Mouse (Mus musculus) right cerebral cortex, postnatal 36 days (tissue): ENCODE measurements at regions not wholly inside any gene's neighbourhood (a gene's known extent, or its start where the extent isn't known, plus 50 kb on each side); places are given as distances from the start of the nearest gene placed in this dataset.
A peak's percentile ranks its signal among the peaks of the same experiment; 100 is the strongest.

Source experiments
- DNase-seq, 2 experiments: peaks; one replicate each; pipeline ENCODE4 v3.0.0; 2022; ENCODE audit warnings: low spot score in 2 of 2, mixed read lengths in 1 of 2

DNA sequence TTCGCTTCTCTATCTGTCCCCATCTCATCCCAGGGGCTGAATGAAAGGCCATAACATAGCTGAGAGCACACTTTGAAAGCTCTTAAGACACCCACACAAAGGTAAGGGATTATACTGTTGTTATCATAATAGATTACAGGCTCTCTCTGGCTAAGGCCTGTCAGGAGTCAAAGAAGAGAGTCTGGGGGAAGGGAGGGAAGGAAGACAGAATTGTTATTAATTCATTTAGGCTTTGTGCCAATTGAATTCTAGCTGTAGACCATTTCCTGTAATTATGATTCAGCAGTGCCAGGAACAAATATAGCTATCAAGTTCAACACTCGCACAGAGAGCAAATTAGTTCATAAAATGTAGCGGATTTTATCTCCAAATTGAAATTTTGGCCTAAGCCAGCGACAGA, 369.3 kb upstream of the Gm10306 start:
- DNase-seq = no peak

GRCm38 (mm10) chr4:94188354-94188753, 368.0 kb upstream of the Gm10306 start:
- no peak for DNase-seq

GRCm38 (mm10) chr4:94188888-94189287, 367.5 kb upstream of the Gm10306 start:
- no peak for DNase-seq

DNA sequence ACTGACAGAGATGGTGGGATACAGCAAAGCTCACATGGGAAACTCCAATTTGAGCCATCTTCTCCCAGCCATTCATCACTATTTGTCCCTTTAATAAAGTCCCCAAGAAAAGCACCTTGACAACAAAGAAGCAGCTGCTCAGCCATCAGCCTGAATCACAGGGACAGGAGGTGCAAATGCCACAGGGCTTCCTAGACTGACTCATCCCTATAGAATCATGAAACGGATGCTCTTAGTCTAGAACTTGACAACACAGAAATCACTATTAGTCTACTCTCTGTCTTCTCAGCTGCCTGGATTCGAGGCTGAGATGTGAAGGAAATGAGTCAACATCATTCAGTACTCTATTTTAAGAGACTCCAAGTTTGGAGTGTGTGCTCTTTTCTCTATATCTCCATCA, 365.4 kb upstream of the Gm10306 start:
- DNase-seq = peak in 1 of 2 experiments; percentile 2

GRCm38 (mm10) chr4:94216265-94216664, 340.1 kb upstream of the Gm10306 start:
- no peak for DNase-seq

DNA sequence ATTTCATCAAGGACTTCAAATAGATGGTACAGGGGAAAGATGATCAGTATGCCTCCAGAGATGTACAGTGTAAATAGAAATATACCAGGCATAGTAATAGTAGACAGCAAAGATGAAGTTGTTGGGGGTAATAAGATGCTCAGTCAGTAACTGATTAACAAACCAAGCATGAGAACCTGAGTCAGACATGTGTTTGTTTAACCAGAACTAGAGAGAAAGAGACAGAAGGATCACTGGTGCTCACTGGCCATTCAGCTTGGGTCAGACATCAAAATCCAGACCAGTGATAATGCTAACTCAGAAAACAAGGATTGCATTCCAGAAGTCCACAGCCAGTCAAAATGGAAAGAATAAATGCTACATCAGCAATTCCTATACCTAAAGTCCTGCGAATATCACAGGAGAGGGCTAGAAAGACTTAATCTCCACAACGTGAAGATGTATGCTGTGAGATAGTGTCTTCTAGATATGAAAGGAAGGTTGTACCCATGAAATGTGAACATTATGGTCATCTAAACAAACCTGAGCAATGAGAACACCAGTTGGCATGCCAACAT, 320.6 kb upstream of the Gm10306 start:
- DNase-seq = no peak

DNA sequence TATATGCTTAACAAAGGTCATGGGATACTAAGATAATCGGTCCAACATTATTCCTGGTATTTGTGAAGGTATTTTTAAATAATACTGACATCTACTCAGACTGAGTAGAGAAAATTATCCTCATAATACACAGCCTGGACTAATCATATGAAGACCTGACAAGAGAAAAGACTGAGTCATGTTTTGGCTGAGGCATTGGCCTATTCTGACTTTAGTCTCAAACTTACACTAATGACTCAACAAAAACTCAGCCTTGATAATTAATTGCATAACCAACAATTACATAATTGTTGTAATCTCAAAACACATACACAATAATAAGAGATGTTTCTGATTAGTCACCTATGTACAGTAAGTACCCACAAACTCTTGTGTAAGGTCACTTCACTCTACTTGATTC, 300.3 kb upstream of the Gm10306 start:
- no peak for DNase-seq

DNA sequence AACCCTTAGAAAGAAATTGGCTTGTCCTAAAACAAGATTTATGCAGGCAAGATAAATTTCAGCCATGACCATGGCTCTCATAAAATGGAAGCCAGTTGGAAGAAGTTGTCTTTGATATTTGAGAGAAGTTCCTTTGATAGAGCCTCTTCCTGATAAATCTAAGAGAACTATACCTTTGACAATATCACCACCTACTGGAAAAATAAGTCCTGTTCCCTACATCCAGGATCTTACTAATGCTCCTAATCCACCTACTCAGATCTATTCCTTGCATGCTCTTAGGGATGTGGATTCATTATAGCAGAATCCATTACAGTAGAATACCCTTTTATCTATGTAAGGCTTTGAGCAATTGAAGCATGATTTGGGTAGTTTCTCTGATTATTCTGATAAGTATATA, 295.2 kb upstream of the Gm10306 start:
- DNase-seq = no peak

GRCm38 (mm10) chr4:94281732-94282131, 274.6 kb upstream of the Gm10306 start:
- DNase-seq = no peak

DNA sequence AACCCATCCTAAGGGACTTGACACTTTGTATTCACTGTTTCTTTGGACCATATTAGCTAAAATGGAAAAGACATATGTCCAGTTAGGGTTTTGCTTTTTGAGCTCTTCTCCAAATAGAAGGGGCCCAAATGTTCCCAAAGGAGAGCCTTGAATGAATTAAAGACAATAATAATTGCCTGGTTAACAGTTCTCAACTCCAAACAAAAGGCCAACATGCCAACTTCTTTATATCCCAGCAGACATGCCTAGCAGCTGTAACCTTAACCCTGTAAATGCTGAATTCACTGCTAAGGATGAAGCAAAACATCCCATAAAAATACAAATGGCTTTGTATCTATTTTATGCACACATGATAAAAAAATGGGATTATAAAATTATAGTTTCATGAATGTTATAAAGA, 264.2 kb upstream of the Gm10306 start:
- no peak for DNase-seq

GRCm38 (mm10) chr4:94317298-94317697, 239.0 kb upstream of the Gm10306 start:
- peak in 1 of 2 experiments; percentile 2 for DNase-seq

DNA sequence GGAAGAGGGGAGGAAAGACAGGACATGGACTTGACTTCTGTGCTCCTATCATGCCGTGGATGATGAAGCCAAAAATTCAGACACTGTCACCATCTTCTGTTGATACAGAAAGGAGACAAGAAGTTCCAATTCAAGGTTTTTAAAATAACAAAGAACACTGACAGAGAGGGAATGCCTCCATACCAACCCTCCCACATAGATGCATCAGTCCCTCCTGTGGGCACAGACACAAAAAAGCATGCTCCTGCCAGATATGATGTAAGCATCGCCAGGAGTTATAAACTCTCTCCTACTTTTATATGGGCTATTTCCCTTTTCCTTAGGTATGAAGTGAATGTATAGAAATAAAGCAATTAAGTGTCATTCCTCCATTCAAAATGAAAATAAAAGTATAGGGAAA, 229.6 kb upstream of the Gm10306 start:
- no peak for DNase-seq

DNA sequence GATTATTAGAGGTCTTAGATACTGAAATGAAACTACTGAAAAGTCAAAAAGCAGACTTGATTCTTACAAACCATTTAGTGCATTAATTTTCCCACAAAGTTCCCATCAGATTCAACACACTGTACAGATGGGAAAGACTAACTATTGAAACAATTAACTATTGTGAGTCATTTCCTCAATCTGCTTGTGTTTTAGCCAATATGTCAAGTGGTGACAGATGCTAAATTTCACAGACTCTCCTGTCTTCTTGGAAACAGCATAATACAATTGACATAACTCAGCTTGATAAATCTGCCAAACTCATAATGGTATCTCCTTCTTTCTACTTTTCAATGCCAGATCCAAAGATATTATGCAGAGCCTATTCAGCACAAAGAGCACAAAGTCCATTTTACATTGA, 213.0 kb upstream of the Gm10306 start:
- no peak for DNase-seq

- peak; percentile 9 to 23 for DNase-seq
Measured at GRCm38 (mm10) chr4:94349273-94349672, 207.1 kb upstream of the Gm10306 start.

DNA sequence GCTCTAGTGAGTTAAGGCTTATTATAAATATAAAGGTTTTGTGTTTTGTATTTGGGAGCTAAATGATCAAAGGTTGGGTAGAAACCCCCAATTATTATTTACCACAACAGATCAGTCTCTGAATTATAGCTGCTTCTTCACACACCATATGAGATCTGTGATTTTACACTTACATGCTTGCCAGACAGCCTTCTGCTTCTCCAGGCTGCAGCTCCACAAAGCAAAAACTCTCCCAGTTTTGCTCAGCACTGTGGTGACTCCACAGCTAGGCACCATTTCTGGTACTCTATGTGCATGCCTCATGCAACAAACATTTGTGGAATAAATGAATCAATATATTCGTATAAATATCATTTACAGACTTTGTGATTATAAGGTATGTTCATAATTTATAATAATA, 199.4 kb upstream of the Gm10306 start:
- no peak for DNase-seq

- no peak for DNase-seq
Measured at GRCm38 (mm10) chr4:94360810-94361527, 195.4 kb upstream of the Gm10306 start.

DNA sequence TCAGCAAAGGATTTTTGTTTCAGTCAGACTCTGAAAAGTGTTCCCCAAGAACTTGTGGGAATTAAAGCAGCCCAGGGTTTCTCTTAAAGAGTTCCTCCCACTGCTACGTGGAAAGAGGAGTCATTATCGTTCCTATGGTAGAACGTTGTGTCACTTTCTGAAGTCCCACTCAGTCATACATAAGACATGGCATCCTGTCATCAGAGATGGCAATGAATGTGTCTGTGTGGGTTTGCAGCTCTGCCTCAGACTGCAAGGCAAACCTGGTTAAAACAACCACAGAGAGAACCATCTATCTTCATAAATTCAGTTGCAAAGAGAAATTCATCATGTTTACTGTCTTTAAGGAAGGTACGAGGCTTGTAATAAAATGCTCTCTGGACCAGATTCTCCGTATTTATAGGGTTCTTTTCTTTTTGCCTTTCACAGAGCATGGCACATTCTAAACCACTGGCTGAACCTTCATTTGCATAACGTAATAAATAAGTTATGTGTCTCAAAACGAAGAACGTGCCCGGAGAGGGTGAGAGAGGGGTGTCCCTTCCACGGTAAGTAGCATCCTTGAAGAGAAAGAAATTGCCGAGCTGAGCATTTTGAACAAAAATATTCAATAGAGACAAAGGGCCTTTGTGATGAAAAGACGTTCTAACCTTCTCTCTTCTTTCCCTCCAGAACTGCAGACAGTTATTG, 194.7 kb upstream of the Gm10306 start:
- no peak for DNase-seq

GRCm38 (mm10) chr4:94365375-94365774, 191.0 kb upstream of the Gm10306 start:
- DNase-seq = no peak

- no peak for DNase-seq
Measured at GRCm38 (mm10) chr4:94367174-94367573, 189.2 kb upstream of the Gm10306 start.

GRCm38 (mm10) chr4:94370981-94371380, 185.4 kb upstream of the Gm10306 start:
- DNase-seq = no peak

DNA sequence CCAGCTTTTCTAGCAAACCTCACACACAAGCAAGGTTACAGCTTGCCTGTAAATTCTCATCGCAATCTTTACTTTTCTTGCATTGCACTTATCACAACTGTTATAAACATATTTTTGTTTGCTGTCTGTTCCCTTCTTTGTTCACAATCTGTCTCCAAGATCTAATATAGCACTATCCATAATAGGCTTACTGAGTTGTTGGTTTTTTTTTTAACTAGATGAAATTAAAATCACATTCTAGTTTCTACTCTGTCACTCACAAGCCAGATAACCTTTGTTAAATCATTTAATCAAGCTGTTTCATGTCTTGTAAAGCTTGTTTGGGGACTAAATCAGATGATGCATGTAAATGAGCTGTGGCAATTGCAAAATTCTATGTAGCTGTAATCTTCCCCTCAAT, 180.1 kb upstream of the Gm10306 start:
- no peak for DNase-seq

- no peak for DNase-seq
Measured at GRCm38 (mm10) chr4:94385703-94386102, 170.6 kb upstream of the Gm10306 start.

GRCm38 (mm10) chr4:94388317-94388716, 168.0 kb upstream of the Gm10306 start:
- no peak for DNase-seq
